ENCODE assay signal across 11 mouse cellular contexts in the genomic region with DNA sequence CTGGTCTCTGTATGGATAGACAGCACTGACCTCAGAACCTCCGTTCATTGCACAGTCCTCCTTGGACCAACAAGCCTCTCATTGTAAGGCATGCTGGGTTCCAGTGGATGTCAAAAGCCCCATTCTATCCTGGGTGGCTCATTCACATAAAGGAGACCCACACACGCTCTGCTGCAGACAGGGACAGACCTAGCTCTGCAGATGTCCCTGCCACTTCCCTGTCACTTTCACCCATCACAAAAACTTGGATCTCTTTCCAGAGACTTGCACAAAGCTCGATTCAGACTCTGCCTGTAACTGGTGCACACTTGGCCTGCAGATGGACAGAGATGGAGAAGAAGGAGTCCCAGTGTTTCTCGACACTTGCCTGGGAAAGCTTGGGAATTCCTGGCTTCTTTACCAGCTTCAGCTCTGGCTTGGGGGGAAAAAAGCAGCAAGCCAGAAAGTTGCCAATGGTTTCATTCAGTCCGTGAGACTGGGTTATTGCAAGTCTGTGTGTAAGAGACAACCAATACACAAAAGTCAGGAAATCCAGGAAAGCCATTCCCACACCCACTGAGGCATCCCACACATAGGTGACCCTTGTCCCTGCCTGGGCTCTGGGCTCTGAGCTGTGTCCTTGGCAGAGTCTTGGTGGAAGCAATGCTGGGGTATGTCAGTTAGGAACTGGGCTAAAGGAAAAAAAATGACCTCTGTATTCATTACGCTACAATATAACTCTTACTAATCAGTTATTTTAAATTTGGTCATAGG.
A peak's percentile ranks its signal among the peaks of the same experiment; 100 is the strongest.
DNase-seq lines count a peak whose midpoint lies in the region; ATAC-seq and TF ChIP-seq lines count a peak whose summit lies in the region.
"Had no signal": no experiment of that assay in that cellular context is flagged by ENCODE, and none has a peak within 500 bp of the region (broad histone marks: within the 10 kb centered on the region; RNA-seq: fewer than 3 reads in every experiment).

No protein-coding gene starts in this region.

- H3K9me3 ChIP-seq in embryonic facial prominence, embryonic 12.5 days = no peaks in the 10 kb centered on the region
- H3K9me3 ChIP-seq in embryonic facial prominence, embryonic 10.5 days = no peaks in the 10 kb centered on the region
- no peaks in the 10 kb centered on the region for H3K9me3 ChIP-seq in limb, embryonic 14.5 days (ENCODE audit: control insufficient read depth, low read length)
- H3K9me3 ChIP-seq in liver, embryonic 12.5 days (replicated peaks) = no peaks in the 10 kb centered on the region

- no peak for DNase-seq in embryonic facial prominence, embryonic 10.5 days (ENCODE audit: low spot score)
- peak; percentile 24 to 33 for DNase-seq in layer of hippocampus, adult 8-10 months (ENCODE audit: low spot score in 2 of 2)
- DNase-seq in layer of hippocampus, adult 18-20 months (ENCODE audit: low spot score in 2 of 2) = no peak
- peak; percentile 32 for DNase-seq in brain, embryonic 14.5 days (ENCODE audit: low read depth)
- DNase-seq in limb, embryonic 14.5 days (ENCODE audit: low spot score) = no peak
- no peak for DNase-seq in adrenal gland, postnatal 10 days
- DNase-seq: adrenal gland, adult 8-10 months; heart, adult 2 months; liver, postnatal 0 days had no signal

- no peak for TF ChIP-seq POLR2A in brain, embryonic 14.5 days (IDR thresholded peaks at IDR 0.05; ENCODE audit: borderline replicate concordance, extremely low read depth, insufficient read depth, insufficient read length, poor library complexity, severe bottlenecking)
- no peak for TF ChIP-seq POLR2A in limb, embryonic 14.5 days (IDR thresholded peaks at IDR 0.05; ENCODE audit: borderline replicate concordance, extremely low read depth, insufficient read depth, insufficient read length)

- H3K27me3 ChIP-seq in embryonic facial prominence, embryonic 12.5 days = no peaks in the 10 kb centered on the region
- no peaks in the 10 kb centered on the region for H3K27me3 ChIP-seq in embryonic facial prominence, embryonic 10.5 days (replicated peaks; ENCODE audit: low read depth, poor library complexity, severe bottlenecking)
- no peaks in the 10 kb centered on the region for H3K27me3 ChIP-seq in limb, embryonic 14.5 days (ENCODE audit: control insufficient read depth, insufficient read depth, low read length)
- H3K27me3 ChIP-seq in liver, embryonic 12.5 days (replicated peaks) = no peaks in the 10 kb centered on the region

- H3K4me3 ChIP-seq in embryonic facial prominence, embryonic 12.5 days = no peak overlapping the region
- H3K4me3 ChIP-seq in embryonic facial prominence, embryonic 10.5 days = no peak overlapping the region
- no peak overlapping the region for H3K4me3 ChIP-seq in limb, embryonic 14.5 days (replicated peaks; ENCODE audit: low read length)
- H3K4me3 ChIP-seq in liver, embryonic 12.5 days = no peak overlapping the region
- H3K4me3 ChIP-seq: heart, adult 2 months had no signal

- H3K4me2 ChIP-seq in embryonic facial prominence, embryonic 12.5 days (replicated peaks) = no peak overlapping the region
- no peak overlapping the region for H3K4me2 ChIP-seq in limb, embryonic 14.5 days (replicated peaks; ENCODE audit: low read depth, low read length, severe bottlenecking)
- no peak overlapping the region for H3K4me2 ChIP-seq in liver, embryonic 12.5 days

- TF ChIP-seq CTCF in brain, embryonic 14.5 days (IDR thresholded peaks at IDR 0.05; ENCODE audit: borderline replicate concordance, extremely low read depth, insufficient read depth, insufficient read length) = no peak

- ATAC-seq in embryonic facial prominence, embryonic 12.5 days (ENCODE audit: insufficient number of reproducible peaks, insufficient read depth, low FRiP score, low TSS enrichment) = peak; percentile 35; the same call in 1 of the 2 replicates
- ATAC-seq in limb, embryonic 14.5 days (ENCODE audit: low FRiP score, low read depth) = peak; percentile 62
- ATAC-seq in liver, embryonic 12.5 days = no peak
- ATAC-seq: liver, postnatal 0 days had no signal

- no peaks in the 10 kb centered on the region for H3K4me1 ChIP-seq in embryonic facial prominence, embryonic 12.5 days
- no peaks in the 10 kb centered on the region for H3K4me1 ChIP-seq in embryonic facial prominence, embryonic 10.5 days
- no peaks in the 10 kb centered on the region for H3K4me1 ChIP-seq in limb, embryonic 14.5 days (ENCODE audit: control insufficient read depth, insufficient read depth, low read length)
- no peaks in the 10 kb centered on the region for H3K4me1 ChIP-seq in liver, embryonic 12.5 days

- WGBS in embryonic facial prominence, embryonic 12.5 days = 49% methylated on average over 6 of the region's 6 CpGs
- WGBS in embryonic facial prominence, embryonic 10.5 days = 57% methylated on average over 6 of the region's 6 CpGs
- WGBS in limb, embryonic 14.5 days = 74% methylated on average over 6 of the region's 6 CpGs
- 59% methylated on average over 6 of the region's 6 CpGs for WGBS in liver, embryonic 12.5 days (ENCODE audit: insufficient replicate concordance)

- no peaks in the 10 kb centered on the region for H3K36me3 ChIP-seq in embryonic facial prominence, embryonic 12.5 days
- no peaks in the 10 kb centered on the region for H3K36me3 ChIP-seq in embryonic facial prominence, embryonic 10.5 days (replicated peaks)
- H3K36me3 ChIP-seq in limb, embryonic 14.5 days (ENCODE audit: control insufficient read depth, insufficient read depth, low read length) = no peaks in the 10 kb centered on the region
- H3K36me3 ChIP-seq in liver, embryonic 12.5 days = no peaks in the 10 kb centered on the region

- no peak overlapping the region for H3K9ac ChIP-seq in embryonic facial prominence, embryonic 12.5 days
- H3K9ac ChIP-seq in limb, embryonic 14.5 days (ENCODE audit: low read depth, low read length, severe bottlenecking) = no peak overlapping the region
- no peak overlapping the region for H3K9ac ChIP-seq in liver, embryonic 12.5 days
- H3K9ac ChIP-seq: liver, postnatal 0 days had no signal

- no peak overlapping the region for H3K27ac ChIP-seq in embryonic facial prominence, embryonic 12.5 days
- H3K27ac ChIP-seq in embryonic facial prominence, embryonic 10.5 days (replicated peaks) = no peak overlapping the region
- 0 out of 2 replicates have a peak overlapping the region, but pooled peaks have one; percentile 13 for H3K27ac ChIP-seq in limb, embryonic 14.5 days (replicated peaks; ENCODE audit: low read depth, low read length)
- no peak overlapping the region for H3K27ac ChIP-seq in liver, embryonic 12.5 days
- H3K27ac ChIP-seq: heart, adult 2 months had no signal

Comparison
In these comparisons a context has a peak if more than half of its experiments do, and no peak if none do; other contexts are left out.
1. DNase-seq: peak in layer of hippocampus, adult 8-10 months (2 of 2) and brain, embryonic 14.5 days (single experiment); none in embryonic facial prominence, embryonic 10.5 days (single experiment), layer of hippocampus, adult 18-20 months (0 of 2), limb, embryonic 14.5 days (single experiment) and adrenal gland, postnatal 10 days (single experiment).